Mouse (Mus musculus) forebrain, embryonic 14.5 days (tissue): ENCODE measurements around the gene Baiap2l1. TPM values are rescaled to one million over a fixed set of nuclear protein-coding genes. Genes with fewer than 3 reads are reported as not detected.
A peak's percentile ranks its signal among the peaks of the same experiment; 100 is the strongest.
"Not testable (repeated sequence)": the region's sequence is repeated elsewhere in the genome, so short reads cannot be mapped to it uniquely, and the experiment has no call there.

Experiments used
- ATAC-seq: fragments of 200-750 bp; cut with Nextera tagmentation; 2 replicates; pipeline ENCODE4 v1.8.0; 2017; ENCODE audit warnings: mild to moderate bottlenecking, moderate library complexity
- DNase-seq: peaks from one replicate; pipeline ENCODE4 v3.0.0-alpha.2; 2015; ENCODE audit warnings: low spot score
- H3K27ac ChIP-seq: fragments of 300-500 bp; sonication (generic); 2 replicates; pipeline ENCODE4 v1.5.1; 2014; ENCODE audit warnings: low read depth, mild to moderate bottlenecking, control low read depth, low read length, moderate library complexity
- H3K27me3 ChIP-seq: fragments of 300-500 bp; sonication (generic); replicated peaks from 2 replicates; pipeline ENCODE4 v1.6.1; 2014; ENCODE audit warnings: low read length, control low read depth, mixed read lengths; ENCODE audit not compliant: control insufficient read depth, insufficient read depth
- H3K36me3 ChIP-seq: fragments of 300-500 bp; sonication (generic); 2 replicates; pipeline ENCODE4 v1.6.1; 2014; ENCODE audit warnings: low read length, control low read depth; ENCODE audit not compliant: control insufficient read depth, insufficient read depth
- H3K4me1 ChIP-seq: fragments of 300-500 bp; sonication (generic); 2 replicates; pipeline ENCODE4 v1.6.1; 2014; ENCODE audit warnings: antibody characterized with exemption, low read length, control low read depth; ENCODE audit not compliant: control insufficient read depth, insufficient read depth
- H3K4me2 ChIP-seq: fragments of 300-500 bp; sonication (generic); 2 replicates; pipeline ENCODE4 v1.6.1; 2014; ENCODE audit warnings: mild to moderate bottlenecking, control low read depth, low read length
- H3K4me3 ChIP-seq: fragments of 300-500 bp; sonication (generic); 2 replicates; pipeline ENCODE4 v1.5.1; 2014; ENCODE audit warnings: low read depth, low read length, control low read depth
- H3K9ac ChIP-seq: fragments of 300-500 bp; sonication (generic); 2 replicates; pipeline ENCODE4 v1.6.1; 2014; ENCODE audit warnings: mild to moderate bottlenecking, low read length, control low read depth, moderate library complexity
- H3K9me3 ChIP-seq: fragments of 300-500 bp; sonication (generic); replicated peaks from 2 replicates; pipeline ENCODE4 v1.6.1; 2016; ENCODE audit warnings: low read length, control low read depth, mixed read lengths; ENCODE audit not compliant: control insufficient read depth
- WGBS: fragments of 180-500 bp; shearing (Covaris S2); extraction: QIAGEN DNeasy Blood & Tissue Kit; methylation state at CpG from one replicate; pipeline ENCODE4 v1.1.7; 2014; 5-methylcytosine and 5-hydroxymethylcytosine counted together
- polyA plus RNA-seq: library from polyadenylated mRNA; unstranded; fragments of >200 nt; fragmentation: Nextera tagmentation; extraction: Ambion mirVana; gene quantifications from 2 replicates; pipeline ENCODE4 v1.2.1, GENCODE M21; 2014

Baiap2l1 gene
- polyA plus RNA-seq, 1 experiment from 2014 or later = 0.81 TPM

GRCm38 (mm10) chr5:144358592-144358917, 643 bp upstream of the Baiap2l1 start:
- ATAC-seq (no peak), DNase-seq (no peak)
- Histone ChIP-seq H3K9ac (0 out of 2 replicates have a peak overlapping the region, but pooled peaks have one; percentile 30), H3K27me3 (peaks cover 23% of the 10 kb centered on the region), H3K27ac (no peak overlapping the region), H3K4me3 (peak overlapping the region; percentile 41), H3K4me1 (peaks cover 7% of the 10 kb centered on the region; the same call in 1 of the 2 replicates), H3K9me3 (no peaks in the 10 kb centered on the region), H3K4me2 (peak overlapping the region; percentile 64), H3K36me3 (no peaks in the 10 kb centered on the region)
- 6% methylated on average over 10 of the region's 10 CpGs for WGBS

- ATAC-seq (no peak), DNase-seq (no peak)
- H3K4me3 ChIP-seq = peak overlapping the region; percentile 41
- H3K36me3 ChIP-seq = no peaks in the 10 kb centered on the region
- peak overlapping the region; percentile 35 for H3K9ac ChIP-seq
- H3K4me1 ChIP-seq = peaks cover 7% of the 10 kb centered on the region; the same call in 1 of the 2 replicates
- H3K27me3 ChIP-seq = peaks cover 23% of the 10 kb centered on the region
- 1% methylated on average over 27 of the region's 27 CpGs for WGBS
- no peaks in the 10 kb centered on the region for H3K9me3 ChIP-seq
- H3K27ac ChIP-seq = no peak overlapping the region
- peak overlapping the region; percentile 64 for H3K4me2 ChIP-seq
Observed at GRCm38 (mm10) chr5:144357551-144357880, 396 bp downstream of the Baiap2l1 start.

GRCm38 (mm10) chr5:144356776-144357455, 996 bp downstream of the Baiap2l1 start:
- Histone ChIP-seq H3K4me2 (peak overlapping the region; percentile 64), H3K9me3 (no peaks in the 10 kb centered on the region), H3K27ac (no peak overlapping the region), H3K4me3 (peak overlapping the region; percentile 41), H3K9ac (peak overlapping the region; percentile 35; the same call in 1 of the 2 replicates), H3K4me1 (peaks cover 7% of the 10 kb centered on the region; the same call in 1 of the 2 replicates), H3K27me3 (peaks cover 23% of the 10 kb centered on the region), H3K36me3 (no peaks in the 10 kb centered on the region)
- no peak for ATAC-seq
- WGBS = 11% methylated on average over 17 of the region's 17 CpGs
- no peak for DNase-seq

GRCm38 (mm10) chr5:144352250-144353047, 5.5 kb downstream of the Baiap2l1 start:
- Histone ChIP-seq H3K4me3 (no peak overlapping the region), H3K4me1 (no peaks in the 10 kb centered on the region; the same call in 1 of the 2 replicates), H3K4me2 (no peak overlapping the region), H3K27ac (no peak overlapping the region), H3K9me3 (no peaks in the 10 kb centered on the region), H3K9ac (no peak overlapping the region), H3K27me3 (peaks cover 5% of the 10 kb centered on the region), H3K36me3 (no peaks in the 10 kb centered on the region)
- no peak for ATAC-seq
- DNase-seq = no peak
- 87% methylated on average over 9 of the region's 9 CpGs for WGBS

- WGBS = 13% methylated on average over 8 of the region's 8 CpGs
- H3K4me2 ChIP-seq = no peak overlapping the region
- peaks cover 5% of the 10 kb centered on the region; the same call in 1 of the 2 replicates for H3K27me3 ChIP-seq
- no peaks in the 10 kb centered on the region for H3K36me3 ChIP-seq
- no peak overlapping the region for H3K9ac ChIP-seq
- H3K27ac ChIP-seq = no peak overlapping the region
- ATAC-seq = no peak
- no peaks in the 10 kb centered on the region for H3K9me3 ChIP-seq
- DNase-seq = no peak
- H3K4me1 ChIP-seq = no peaks in the 10 kb centered on the region
- no peak overlapping the region for H3K4me3 ChIP-seq
Observed at GRCm38 (mm10) chr5:144351185-144351584, 6.7 kb downstream of the Baiap2l1 start.

- no peak overlapping the region for H3K4me2 ChIP-seq
- WGBS = 82% methylated on average over 6 of the region's 6 CpGs
- no peaks in the 10 kb centered on the region for H3K4me1 ChIP-seq
- H3K9ac ChIP-seq = no peak overlapping the region
- H3K4me3 ChIP-seq = no peak overlapping the region
- no peak for DNase-seq
- no peaks in the 10 kb centered on the region for H3K36me3 ChIP-seq
- no peaks in the 10 kb centered on the region for H3K9me3 ChIP-seq
- H3K27ac ChIP-seq = no peak overlapping the region
- H3K27me3 ChIP-seq = no peaks in the 10 kb centered on the region
- ATAC-seq = no peak
Observed at GRCm38 (mm10) chr5:144344592-144344991, 13.3 kb downstream of the Baiap2l1 start.

GRCm38 (mm10) chr5:144341085-144341484, 16.8 kb downstream of the Baiap2l1 start:
- no peaks in the 10 kb centered on the region for H3K9me3 ChIP-seq
- H3K9ac ChIP-seq = no peak overlapping the region
- H3K36me3 ChIP-seq = no peaks in the 10 kb centered on the region
- no peaks in the 10 kb centered on the region for H3K4me1 ChIP-seq
- H3K4me2 ChIP-seq = no peak overlapping the region
- no peak for DNase-seq
- H3K27ac ChIP-seq = no peak overlapping the region
- H3K4me3 ChIP-seq = no peak overlapping the region
- 83% methylated on average over 1 of the region's 1 CpGs for WGBS
- ATAC-seq = no peak
- no peaks in the 10 kb centered on the region for H3K27me3 ChIP-seq

- H3K9me3 ChIP-seq = no peaks in the 10 kb centered on the region
- no peak overlapping the region for H3K4me3 ChIP-seq
- H3K27me3 ChIP-seq = no peaks in the 10 kb centered on the region
- ATAC-seq (no peak), DNase-seq (no peak)
- no peak overlapping the region for H3K27ac ChIP-seq
- H3K36me3 ChIP-seq = no peaks in the 10 kb centered on the region
- no peak overlapping the region for H3K9ac ChIP-seq
- 31% methylated on average over 1 of the region's 1 CpGs for WGBS
- no peak overlapping the region for H3K4me2 ChIP-seq
- no peaks in the 10 kb centered on the region for H3K4me1 ChIP-seq
Observed at GRCm38 (mm10) chr5:144338787-144339186, 19.1 kb downstream of the Baiap2l1 start.

GRCm38 (mm10) chr5:144335357-144335756, 22.6 kb downstream of the Baiap2l1 start:
- not testable (repeated sequence) for H3K36me3 ChIP-seq, H3K9ac ChIP-seq, H3K4me1 ChIP-seq, H3K4me2 ChIP-seq, ATAC-seq, H3K27me3 ChIP-seq, DNase-seq, H3K4me3 ChIP-seq, H3K27ac ChIP-seq, H3K9me3 ChIP-seq
- WGBS = 75% methylated on average over 6 of the region's 6 CpGs
